Mouse (Mus musculus) erythroblast, adult 5-6 weeks (primary cell): ENCODE measurements around the gene Rnasek. TPM values are rescaled to one million over a fixed set of nuclear protein-coding genes. Genes with fewer than 3 reads are reported as not detected.

Experiments
- ATAC-seq: replicated peaks from 2 replicates; pipeline ENCODE4 v1.8.0; 2016; ENCODE audit warnings: moderate number of reproducible peaks, mild to moderate bottlenecking, moderate TSS enrichment, inconsistent platforms; ENCODE audit not compliant: poor library complexity, low FRiP score, severe bottlenecking
- total RNA-seq, 2 experiments: library from RNA; stranded (forward) in 1 of 2; stranded (reverse) in 1 of 2; fragments of 150-400 nt in 1 of 2; fragments of 200-764, 138-1000 nt in 1 of 2; gene quantifications; 2 replicates each; pipeline versions ENCODE4 v1.2.3 to v1.2.4; 2015 to 2017; ENCODE audit warnings: low replicate concordance in 2 of 2

Gene Rnasek
- 76.9 and 79.4 TPM in 2 replicates for total RNA-seq (2015; ENCODE audit: low replicate concordance)
- 16.2 and 19.5 TPM in 2 replicates for total RNA-seq (2017; ENCODE audit: low replicate concordance)

GRCm38 (mm10) chr11:70239541-70240279 is at the start of gene Rnasek, which contains the start of gene Gm21988:
Gene Rnasek (minus strand): TSS chr11:70239842.
Gene Gm21988 (minus strand): TSS chr11:70239830.
- peak; percentile 71 for ATAC-seq

- no peak for ATAC-seq
Observed at GRCm38 (mm10) chr11:70289236-70289635, 49.6 kb upstream of the Rnasek start.

GRCm38 (mm10) chr11:70288102-70288501 is 48.5 kb upstream of the Rnasek start:
- ATAC-seq = no peak

DNA sequence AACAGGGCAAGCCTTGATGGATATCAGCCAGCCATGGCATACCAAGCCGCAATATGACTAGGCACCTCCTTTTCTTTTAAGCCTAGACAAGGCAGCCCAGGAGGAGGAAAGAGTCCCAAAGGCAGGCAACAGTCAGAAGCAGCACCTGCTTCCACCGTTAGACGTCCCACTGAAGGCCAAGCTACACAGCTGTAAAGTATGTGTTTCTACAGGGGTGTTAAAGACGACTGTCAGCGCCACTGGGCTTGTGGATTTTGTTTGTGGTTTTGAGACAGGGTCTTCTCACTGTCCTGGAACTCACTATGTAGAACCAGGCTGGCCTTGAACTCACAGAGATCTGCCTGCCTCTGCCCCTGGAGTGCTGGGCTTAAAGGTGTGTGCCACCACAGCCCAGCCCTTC is 46.0 kb upstream of the Rnasek start:
- ATAC-seq = no peak

- no peak for ATAC-seq
Observed at GRCm38 (mm10) chr11:70284757-70285156, 45.1 kb upstream of the Rnasek start.

GRCm38 (mm10) chr11:70283666-70284065 is 44.0 kb upstream of the Rnasek start:
- no peak for ATAC-seq

- ATAC-seq = no peak
Observed at GRCm38 (mm10) chr11:70280441-70280840, 40.8 kb upstream of the Rnasek start.

DNA sequence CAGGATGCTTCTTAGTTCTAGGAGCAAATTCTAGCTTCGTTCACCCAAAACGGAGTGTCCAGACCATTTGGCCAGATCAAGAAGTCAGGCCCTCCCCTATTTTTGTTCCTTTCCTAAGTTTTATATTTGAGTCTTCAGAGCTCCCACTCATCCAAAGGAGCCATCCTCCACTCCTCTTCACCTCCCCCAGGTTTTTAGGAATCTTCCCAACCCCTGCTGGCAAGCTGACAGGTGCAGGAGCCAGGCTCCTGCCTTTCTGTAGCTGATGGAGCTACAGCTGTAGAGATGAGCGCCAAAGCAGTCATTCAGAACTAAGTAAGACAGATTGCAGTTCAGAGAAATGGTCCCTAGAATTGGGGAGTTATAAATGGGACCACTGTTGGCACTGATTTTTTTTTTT is 39.3 kb upstream of the Rnasek start:
- no peak for ATAC-seq

DNA sequence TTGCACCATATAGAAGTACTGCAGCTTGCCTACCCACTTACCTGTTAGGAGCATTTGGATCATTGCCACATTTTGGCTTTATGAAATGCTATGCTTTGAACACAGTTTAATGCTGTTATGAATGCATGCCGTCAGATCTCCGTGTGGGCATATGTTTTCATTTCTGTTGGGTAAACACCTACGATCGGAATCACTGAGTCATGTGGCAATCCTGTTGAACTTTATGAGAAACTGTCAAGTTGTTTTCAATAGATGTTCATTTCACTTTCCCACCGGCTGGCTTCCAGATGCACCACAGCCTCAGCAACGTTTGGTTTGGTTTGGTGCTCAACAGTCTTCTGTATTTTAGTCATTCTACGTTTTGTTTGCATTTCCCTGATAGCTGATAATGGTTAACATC is 32.0 kb upstream of the Rnasek start:
- ATAC-seq = no peak

DNA sequence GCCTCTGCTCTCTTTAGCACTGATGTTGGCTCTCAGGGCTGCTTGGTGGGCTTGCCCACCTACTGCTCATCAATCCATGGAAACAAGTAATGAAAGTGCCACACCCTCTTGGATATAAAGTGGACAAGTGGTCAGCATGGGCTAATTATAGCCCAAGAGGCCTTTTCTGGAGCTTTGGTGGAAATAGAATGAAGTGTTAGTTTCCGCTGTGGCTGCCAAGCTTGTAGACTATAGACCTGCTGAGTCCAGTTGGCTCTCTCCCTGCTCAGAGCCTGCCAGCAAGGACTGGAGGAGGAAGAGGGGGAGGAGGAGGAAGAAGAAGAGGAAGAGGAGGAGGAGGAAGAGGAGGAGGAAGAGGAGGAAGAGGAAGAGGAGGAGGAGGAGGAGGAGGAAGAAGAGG is 26.8 kb upstream of the Rnasek start:
- ATAC-seq = no peak

- ATAC-seq = no peak
Observed at GRCm38 (mm10) chr11:70265819-70266218, 26.2 kb upstream of the Rnasek start.

GRCm38 (mm10) chr11:70265252-70265651 is 25.6 kb upstream of the Rnasek start:
- no peak for ATAC-seq

- no peak for ATAC-seq
Observed at GRCm38 (mm10) chr11:70259035-70259434, 19.4 kb upstream of the Rnasek start.

- no peak for ATAC-seq
Observed at GRCm38 (mm10) chr11:70254931-70255531, 15.4 kb upstream of the Rnasek start, which contains the start of gene Alox12. Gene Alox12 (minus strand): TSS chr11:70255353.

DNA sequence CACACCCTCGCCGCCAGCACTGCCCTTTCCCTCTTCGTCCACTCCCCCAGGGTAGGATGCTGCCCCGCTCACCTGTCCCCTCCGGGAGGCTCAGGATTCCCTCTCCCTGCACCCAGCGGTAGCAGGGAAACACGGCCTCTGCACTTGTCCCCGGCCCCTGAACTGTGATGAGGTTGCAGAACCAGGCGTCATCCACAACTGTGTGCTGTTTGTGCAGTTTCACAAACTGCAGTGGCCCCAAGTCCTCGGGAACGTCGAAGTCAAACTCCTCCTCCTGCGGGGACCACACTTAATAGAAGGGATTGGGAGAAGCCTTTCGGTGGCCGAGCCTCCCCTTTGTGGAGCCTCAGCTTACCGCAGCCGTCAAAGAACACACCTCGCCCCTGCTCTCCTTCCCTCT is 14.7 kb upstream of the Rnasek start:
- no peak for ATAC-seq

GRCm38 (mm10) chr11:70251853-70252252 is 12.2 kb upstream of the Rnasek start:
- no peak for ATAC-seq

GRCm38 (mm10) chr11:70250150-70250549 is 10.5 kb upstream of the Rnasek start:
- no peak for ATAC-seq

- peak; percentile 69; the same call in 1 of the 2 replicates for ATAC-seq
Observed at GRCm38 (mm10) chr11:70247136-70247845, 7.6 kb upstream of the Rnasek start.

- no peak for ATAC-seq
Observed at GRCm38 (mm10) chr11:70242591-70242990, 2.9 kb upstream of the Rnasek start.

DNA sequence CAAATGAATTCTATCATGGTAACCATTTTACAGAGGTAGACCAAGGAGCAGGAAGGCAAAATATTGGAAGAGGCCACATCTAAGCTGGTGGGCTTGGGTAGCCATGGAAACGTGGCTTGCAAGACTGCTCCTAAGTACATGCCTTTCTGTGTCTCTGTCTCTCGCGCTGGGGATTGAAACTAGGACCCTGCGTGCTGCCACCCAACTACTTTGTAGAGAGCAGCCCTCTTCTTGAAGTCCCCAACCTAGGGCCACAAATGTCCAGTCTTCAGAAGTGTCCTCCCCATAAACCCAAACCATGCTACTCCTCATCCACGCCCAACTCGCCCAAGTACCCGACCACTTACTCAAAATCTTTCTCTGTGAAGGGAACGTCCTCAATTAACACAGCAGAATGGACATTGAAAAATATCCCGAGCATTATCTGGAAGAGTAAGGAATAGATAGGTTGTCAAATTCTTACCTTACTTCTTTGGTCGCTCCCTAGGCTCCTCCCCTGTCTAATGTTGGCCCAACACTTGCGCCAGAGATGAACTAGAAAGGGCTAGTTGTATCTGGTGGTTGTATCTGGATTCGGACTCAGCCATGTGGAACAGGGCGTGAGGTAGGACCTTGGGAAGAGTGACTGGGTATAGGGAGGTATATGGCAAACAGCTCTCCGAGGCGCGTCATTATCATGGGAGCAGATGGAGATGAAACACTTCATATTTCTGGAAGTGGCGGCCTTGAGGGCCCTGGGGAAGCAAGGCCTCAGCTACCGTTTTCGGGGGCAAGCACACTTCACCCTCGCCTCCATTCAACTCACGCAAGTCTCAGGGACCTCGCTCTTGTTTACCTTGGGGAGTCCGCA is 826 bp downstream of the Rnasek start:
- peak; percentile 18 for ATAC-seq
